Mouse (Mus musculus) hindbrain, embryonic 11.5 days (tissue): Measurements from ENCODE around the gene Gm7579. TPM values are rescaled to one million over a fixed set of nuclear protein-coding genes. Genes with fewer than 3 reads are reported as not detected.
A peak's percentile ranks its signal among the peaks of the same experiment; 100 is the strongest.
"Not testable (repeated sequence)": the region's sequence is repeated elsewhere in the genome, so short reads cannot be mapped to it uniquely, and the experiment has no call there.

Source experiments
- ATAC-seq: fragments of 200-750 bp; cut with Nextera tagmentation; 2 replicates; pipeline ENCODE4 v1.8.0; 2017; ENCODE audit warnings: mild to moderate bottlenecking, moderate TSS enrichment, moderate library complexity; ENCODE audit not compliant: low FRiP score
- DNase-seq: peaks from one replicate; pipeline ENCODE4 v3.0.0-alpha.2; 2015; ENCODE audit warnings: low spot score
- H3K27ac ChIP-seq: fragments of 300-500 bp; sonication (generic); 2 replicates; pipeline ENCODE4 v1.5.1; 2014; ENCODE audit warnings: mild to moderate bottlenecking, low read depth, low read length
- H3K27me3 ChIP-seq: fragments of 300-500 bp; sonication (generic); 2 replicates; pipeline ENCODE4 v1.6.1; 2014; ENCODE audit warnings: mild to moderate bottlenecking, low read length, moderate library complexity, mixed read lengths; ENCODE audit not compliant: control insufficient read depth, insufficient read depth
- H3K36me3 ChIP-seq: fragments of 300-500 bp; sonication (generic); 2 replicates; pipeline ENCODE4 v1.6.1; 2014; ENCODE audit warnings: mild to moderate bottlenecking, low read length, moderate library complexity, mixed read lengths; ENCODE audit not compliant: control insufficient read depth, insufficient read depth
- H3K4me1 ChIP-seq: fragments of 300-500 bp; sonication (generic); replicated peaks from 2 replicates; pipeline ENCODE4 v1.6.1; 2014; ENCODE audit warnings: low read length, mixed read lengths; ENCODE audit not compliant: control insufficient read depth, insufficient read depth
- H3K4me2 ChIP-seq: fragments of 300-500 bp; sonication (generic); replicated peaks from 2 replicates; pipeline ENCODE4 v1.6.1; 2014; ENCODE audit warnings: mild to moderate bottlenecking, low read depth, low read length
- H3K4me3 ChIP-seq: fragments of 300-500 bp; sonication (generic); 2 replicates; pipeline ENCODE4 v1.5.1; 2014; ENCODE audit warnings: low read depth, low read length
- H3K9ac ChIP-seq: fragments of 300-500 bp; sonication (generic); 2 replicates; pipeline ENCODE4 v1.6.1; 2014; ENCODE audit warnings: low read depth, low read length
- H3K9me3 ChIP-seq: fragments of 300-500 bp; sonication (generic); 2 replicates; pipeline ENCODE4 v1.6.1; 2016; ENCODE audit warnings: low read length; ENCODE audit not compliant: control insufficient read depth
- WGBS: fragments of 180-500 bp; shearing (Covaris S2); extraction: QIAGEN DNeasy Blood & Tissue Kit; methylation state at CpG from one replicate; pipeline ENCODE4 v1.1.7; 2014; 5-methylcytosine and 5-hydroxymethylcytosine counted together
- polyA plus RNA-seq: library from polyadenylated mRNA; unstranded; fragments of >200 nt; fragmentation: Nextera tagmentation; extraction: Ambion mirVana; gene quantifications from 2 replicates; pipeline ENCODE4 v1.2.1, GENCODE M21; 2014

The Gm7579 gene
- polyA plus RNA-seq, 1 experiment from 2014 or later = not detected

GRCm38 (mm10) chr7:142255517-142255916 lies 43.9 kb downstream of the Gm7579 start:
- H3K27me3 ChIP-seq = no peaks in the 10 kb centered on the region
- no peaks in the 10 kb centered on the region for H3K9me3 ChIP-seq
- DNase-seq (peak; percentile 62), ATAC-seq (no peak)
- no peaks in the 10 kb centered on the region for H3K4me1 ChIP-seq
- H3K4me2 ChIP-seq = no peak overlapping the region
- H3K4me3 ChIP-seq = no peak overlapping the region
- no peaks in the 10 kb centered on the region for H3K36me3 ChIP-seq
- H3K9ac ChIP-seq = no peak overlapping the region
- WGBS = 0% methylated on average over 2 of the region's 2 CpGs
- no peak overlapping the region for H3K27ac ChIP-seq

GRCm38 (mm10) chr7:142258254-142258653 lies 46.6 kb downstream of the Gm7579 start, which contains the start of gene Gm2431:
TSS of gene Gm2431 (minus strand) at chr7:142258354.
- ATAC-seq, H3K9ac ChIP-seq, H3K4me1 ChIP-seq, H3K9me3 ChIP-seq, H3K4me3 ChIP-seq, DNase-seq, H3K27me3 ChIP-seq, H3K4me2 ChIP-seq, H3K36me3 ChIP-seq, H3K27ac ChIP-seq: not testable (repeated sequence)
- WGBS = 75% methylated on average over 1 of the region's 1 CpGs

Other genes with a start within 250 kb of the Gm7579 start
- gene Mob2, start 150.8 kb upstream of the Gm7579 start, polyA plus RNA-seq = 53.3 and 59.8 TPM in 2 replicates
- 19.1 and 20.9 TPM in 2 replicates for gene Dusp8, start 116.0 kb upstream of the Gm7579 start, polyA plus RNA-seq
- gene Gm45618, start 91.1 kb upstream of the Gm7579 start, polyA plus RNA-seq = not detected in 2 replicates
- not detected in 2 replicates for gene Gm39115, start 75.8 kb upstream of the Gm7579 start, polyA plus RNA-seq
- not detected in 2 replicates for gene Gm45337, start 67.3 kb upstream of the Gm7579 start, polyA plus RNA-seq
- not detected in 2 replicates for gene Gm29735, start 54.7 kb upstream of the Gm7579 start, polyA plus RNA-seq
- gene Gm4553, start 46.1 kb upstream of the Gm7579 start, polyA plus RNA-seq = not detected in 2 replicates
- gene Krtap5-2, start 35.9 kb upstream of the Gm7579 start, polyA plus RNA-seq = not detected in 2 replicates
- not detected in 2 replicates for gene Gm10153, start 21.5 kb upstream of the Gm7579 start, polyA plus RNA-seq
- gene Krtap5-3, start 10.5 kb upstream of the Gm7579 start, polyA plus RNA-seq = not detected in 2 replicates
- gene Krtap5-5, start 18.1 kb downstream of the Gm7579 start, polyA plus RNA-seq = not detected in 2 replicates
- not detected in 2 replicates for gene Gm40460, start 29.2 kb downstream of the Gm7579 start, polyA plus RNA-seq
- not detected in 2 replicates for gene Gm2431, start 46.5 kb downstream of the Gm7579 start, polyA plus RNA-seq
- gene Gm4559, start 62.5 kb downstream of the Gm7579 start, polyA plus RNA-seq = not detected in 2 replicates
- gene Krtap5-1, start 85.3 kb downstream of the Gm7579 start, polyA plus RNA-seq = not detected in 2 replicates
- not detected in 2 replicates for gene Krtap5-4, start 91.7 kb downstream of the Gm7579 start, polyA plus RNA-seq
- 0.39 and 0.47 TPM in 2 replicates for gene Ifitm10, start 161.9 kb downstream of the Gm7579 start, polyA plus RNA-seq
- not detected in 2 replicates for gene Gm49369, start 170.8 kb downstream of the Gm7579 start, polyA plus RNA-seq
- 168 and 200 TPM in 2 replicates for gene Ctsd, start 176.2 kb downstream of the Gm7579 start, polyA plus RNA-seq
- gene Syt8, start 223.0 kb downstream of the Gm7579 start, polyA plus RNA-seq = not detected in 2 replicates
- gene Tnni2, start 229.9 kb downstream of the Gm7579 start, polyA plus RNA-seq = 1.4 and 1.7 TPM in 2 replicates
- 16.1 and 18.7 TPM in 2 replicates for gene Lsp1, start 248.9 kb downstream of the Gm7579 start, polyA plus RNA-seq